Mouse (Mus musculus) liver, embryonic 11.5 days (tissue): ENCODE measurements at regions not wholly inside any gene's neighbourhood (a gene's known extent, or its start where the extent isn't known, plus 50 kb on each side); places are given as distances from the start of the nearest gene placed in this dataset.

ENCODE experiments used
- ATAC-seq: fragments of 200-750 bp; cut with Nextera tagmentation; replicated peaks from 2 replicates; pipeline ENCODE4 v1.8.0; 2017; ENCODE audit warnings: moderate number of reproducible peaks, mild to moderate bottlenecking, moderate TSS enrichment, moderate library complexity; ENCODE audit not compliant: low FRiP score
- DNase-seq: peaks from one replicate; pipeline ENCODE4 v3.0.0-alpha.2; 2017; ENCODE audit warnings: low spot score
- H3K27ac ChIP-seq: fragments of 300-500 bp; sonication (generic); 2 replicates; pipeline ENCODE4 v1.5.1; 2014; ENCODE audit warnings: mild to moderate bottlenecking, low read depth, low read length, control low read depth
- H3K27me3 ChIP-seq: fragments of 300-500 bp; sonication (generic); replicated peaks from 2 replicates; pipeline ENCODE4 v1.6.1; 2014; ENCODE audit warnings: low read length, mixed read lengths; ENCODE audit not compliant: control insufficient read depth, insufficient read depth
- H3K36me3 ChIP-seq: fragments of 300-500 bp; sonication (generic); 2 replicates; pipeline ENCODE4 v1.6.1; 2014; ENCODE audit warnings: mild to moderate bottlenecking, low read length, moderate library complexity, mixed read lengths; ENCODE audit not compliant: control insufficient read depth, insufficient read depth
- H3K4me1 ChIP-seq: fragments of 300-500 bp; sonication (generic); replicated peaks from 2 replicates; pipeline ENCODE4 v1.6.1; 2014; ENCODE audit warnings: low read length, mixed read lengths; ENCODE audit not compliant: control insufficient read depth, insufficient read depth
- H3K4me2 ChIP-seq: fragments of 300-500 bp; sonication (generic); 2 replicates; pipeline ENCODE4 v1.6.1; 2014; ENCODE audit warnings: mild to moderate bottlenecking, control low read depth, moderate library complexity
- H3K4me3 ChIP-seq: fragments of 300-500 bp; sonication (generic); 2 replicates; pipeline ENCODE4 v1.5.1; 2014; ENCODE audit warnings: low read depth, low read length, control low read depth
- H3K9ac ChIP-seq: fragments of 300-500 bp; sonication (generic); 2 replicates; pipeline ENCODE4 v1.6.1; 2014; ENCODE audit warnings: low read depth, low read length, control low read depth
- H3K9me3 ChIP-seq: fragments of 300-500 bp; sonication (generic); 2 replicates; pipeline ENCODE4 v1.6.1; 2016; ENCODE audit warnings: low read length, inconsistent platforms, mixed read lengths; ENCODE audit not compliant: control insufficient read depth
- WGBS: fragments of 180-500 bp; shearing (Covaris S2); extraction: QIAGEN DNeasy Blood & Tissue Kit; methylation state at CpG from one replicate; pipeline ENCODE4 v1.1.7; 2014; 5-methylcytosine and 5-hydroxymethylcytosine counted together

DNA sequence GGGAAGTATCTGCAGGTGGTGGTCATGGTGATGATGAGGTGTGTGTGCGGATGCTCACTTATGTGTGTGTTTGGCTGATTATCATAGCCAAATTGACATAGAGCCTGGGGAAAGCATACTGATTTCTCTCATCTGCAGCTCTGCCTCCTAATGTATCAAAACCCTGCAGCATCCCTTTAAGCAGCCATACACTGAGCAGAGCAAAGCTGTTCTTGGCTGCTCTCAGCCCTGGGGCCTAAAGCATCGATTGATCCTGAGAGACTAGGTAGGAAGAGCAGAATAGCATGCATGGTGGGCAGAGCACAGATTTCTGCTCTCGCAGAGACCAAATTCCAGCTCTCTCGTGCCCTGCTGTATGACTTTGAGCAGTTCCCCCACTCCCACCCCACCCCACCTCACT lies 576.0 kb downstream of the Insc start:
- 0 out of 2 replicates have a peak, but pooled peaks cover 2% of the 10 kb centered on the region for H3K27me3 ChIP-seq
- no peaks in the 10 kb centered on the region for H3K36me3 ChIP-seq
- H3K4me2 ChIP-seq, result no peak overlapping the region
- no peak overlapping the region for H3K27ac ChIP-seq
- H3K9ac ChIP-seq, result no peak overlapping the region
- no peaks in the 10 kb centered on the region for H3K9me3 ChIP-seq
- DNase-seq (no peak), ATAC-seq (no peak)
- 82% methylated on average over 4 of the region's 4 CpGs for WGBS
- H3K4me3 ChIP-seq, result no peak overlapping the region
- H3K4me1 ChIP-seq, result peaks cover 4% of the 10 kb centered on the region; the same call in 1 of the 2 replicates

DNA sequence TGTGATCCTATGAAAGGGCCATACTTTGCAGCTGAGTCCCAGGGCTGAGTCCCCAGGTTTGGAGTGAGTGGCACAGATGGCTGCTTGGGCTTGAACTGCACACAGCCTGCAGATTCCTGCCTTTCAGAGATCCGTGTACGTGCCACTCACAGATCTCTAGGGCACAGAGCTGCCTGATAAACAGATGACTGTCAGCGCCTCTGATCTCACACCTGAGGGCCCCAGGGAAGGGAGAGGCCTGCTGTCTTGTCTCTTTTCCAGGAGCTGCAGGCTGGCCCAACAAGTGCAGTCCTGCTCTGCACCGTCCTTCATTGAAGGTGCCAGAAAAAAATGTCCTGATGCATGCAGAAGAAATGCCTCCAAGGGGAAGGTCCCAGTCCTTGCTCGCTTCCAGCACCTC lies 579.5 kb downstream of the Insc start:
- Histone ChIP-seq H3K4me3 (no peak overlapping the region), H3K4me1 (peaks cover 4% of the 10 kb centered on the region; the same call in 1 of the 2 replicates), H3K36me3 (no peaks in the 10 kb centered on the region), H3K9me3 (no peaks in the 10 kb centered on the region), H3K4me2 (no peak overlapping the region), H3K27ac (no peak overlapping the region), H3K27me3 (0 out of 2 replicates have a peak, but pooled peaks cover 2% of the 10 kb centered on the region), H3K9ac (no peak overlapping the region)
- ATAC-seq (no peak), DNase-seq (no peak)
- WGBS, result 75% methylated on average over 5 of the region's 5 CpGs

DNA sequence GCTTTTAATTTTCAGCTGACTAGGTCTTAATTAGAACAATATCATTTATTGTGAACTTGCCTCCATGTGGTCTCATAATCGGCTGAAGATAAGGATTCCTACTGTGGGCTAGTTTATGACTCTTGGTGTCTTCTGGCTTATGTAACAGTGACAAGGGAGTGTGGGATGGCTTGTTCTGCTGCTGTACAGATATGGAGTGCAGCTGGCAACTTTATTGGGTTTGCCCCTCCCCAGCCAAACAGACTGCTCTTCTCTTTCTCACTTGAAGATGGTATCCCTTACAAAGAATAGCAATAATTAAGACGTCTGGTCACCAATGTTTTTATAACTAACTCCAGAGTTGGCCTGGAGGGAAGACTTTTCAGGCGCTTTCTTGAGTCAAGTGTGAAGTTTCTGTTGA lies 584.8 kb downstream of the Insc start:
- Histone ChIP-seq H3K9me3 (no peaks in the 10 kb centered on the region), H3K4me2 (no peak overlapping the region), H3K36me3 (no peaks in the 10 kb centered on the region), H3K4me1 (peaks cover 4% of the 10 kb centered on the region; the same call in 1 of the 2 replicates), H3K27ac (no peak overlapping the region), H3K4me3 (no peak overlapping the region), H3K27me3 (no peaks in the 10 kb centered on the region), H3K9ac (no peak overlapping the region)
- DNase-seq (no peak), ATAC-seq (no peak)
- WGBS, result 59% methylated on average over 3 of the region's 3 CpGs

DNA sequence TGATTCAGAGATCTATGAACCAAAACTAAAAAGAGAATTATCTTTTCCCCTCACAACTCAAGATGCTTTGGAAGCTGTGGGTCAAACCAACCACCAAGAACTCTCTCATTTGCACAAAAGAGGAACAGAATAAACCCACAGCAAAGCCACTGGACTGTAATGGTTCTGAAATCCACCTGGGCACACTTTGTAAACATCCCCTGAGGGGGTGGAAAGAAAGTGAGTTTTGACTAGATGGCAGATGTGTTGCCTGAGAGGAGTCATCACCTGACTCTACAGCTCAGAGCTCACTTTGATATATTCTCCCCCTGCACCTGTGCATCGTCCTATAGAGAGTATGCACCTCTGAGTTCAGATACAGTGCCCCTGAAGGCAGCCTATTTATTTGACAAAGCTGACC lies 588.2 kb downstream of the Insc start:
- H3K9me3 ChIP-seq, result no peaks in the 10 kb centered on the region
- no peaks in the 10 kb centered on the region for H3K4me1 ChIP-seq

DNA sequence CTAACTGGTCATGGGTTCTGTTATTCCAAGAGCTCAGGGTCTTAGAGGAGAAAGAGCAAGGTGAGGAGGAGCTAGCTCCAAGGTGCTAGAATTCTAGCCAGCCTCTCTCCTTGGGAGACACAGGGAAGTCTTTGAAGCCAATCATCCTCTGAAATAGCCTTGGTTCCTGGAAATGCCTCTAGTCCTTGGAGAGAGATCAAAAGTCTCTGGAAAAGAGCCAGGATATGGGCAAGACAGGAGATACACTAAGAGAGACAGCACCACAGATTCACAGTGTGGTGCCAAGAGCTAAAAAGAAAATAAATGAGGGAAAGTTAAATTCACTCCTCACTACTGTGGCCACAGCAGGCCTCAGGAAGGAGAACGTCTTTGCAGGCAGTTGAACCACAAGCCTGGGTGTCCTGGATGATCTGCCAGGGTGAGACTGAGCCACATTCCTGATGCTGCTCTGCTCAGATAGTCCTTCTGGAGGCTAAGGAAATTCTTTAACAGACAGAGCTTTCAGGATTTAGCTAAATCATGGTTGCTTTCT lies 589.6 kb downstream of the Insc start:
- H3K9me3 ChIP-seq, result no peaks in the 10 kb centered on the region
- no peak for DNase-seq
- no peak overlapping the region for H3K27ac ChIP-seq
- no peaks in the 10 kb centered on the region for H3K36me3 ChIP-seq
- H3K9ac ChIP-seq, result no peak overlapping the region
- WGBS, result 54% methylated on average over 1 of the region's 1 CpGs
- no peak overlapping the region for H3K4me2 ChIP-seq
- no peak for ATAC-seq
- no peak overlapping the region for H3K4me3 ChIP-seq
- H3K4me1 ChIP-seq, result no peaks in the 10 kb centered on the region
- H3K27me3 ChIP-seq, result no peaks in the 10 kb centered on the region

More for the DNA sequence above, 588.2 kb downstream of the Insc start:
- no peak for DNase-seq
- WGBS, result 89% methylated on average over 1 of the region's 1 CpGs
- H3K4me2 ChIP-seq, result no peak overlapping the region
- no peaks in the 10 kb centered on the region for H3K27me3 ChIP-seq
- H3K36me3 ChIP-seq, result no peaks in the 10 kb centered on the region
- H3K9ac ChIP-seq, result no peak overlapping the region
- no peak overlapping the region for H3K4me3 ChIP-seq
- H3K27ac ChIP-seq, result no peak overlapping the region
- ATAC-seq, result no peak

DNA sequence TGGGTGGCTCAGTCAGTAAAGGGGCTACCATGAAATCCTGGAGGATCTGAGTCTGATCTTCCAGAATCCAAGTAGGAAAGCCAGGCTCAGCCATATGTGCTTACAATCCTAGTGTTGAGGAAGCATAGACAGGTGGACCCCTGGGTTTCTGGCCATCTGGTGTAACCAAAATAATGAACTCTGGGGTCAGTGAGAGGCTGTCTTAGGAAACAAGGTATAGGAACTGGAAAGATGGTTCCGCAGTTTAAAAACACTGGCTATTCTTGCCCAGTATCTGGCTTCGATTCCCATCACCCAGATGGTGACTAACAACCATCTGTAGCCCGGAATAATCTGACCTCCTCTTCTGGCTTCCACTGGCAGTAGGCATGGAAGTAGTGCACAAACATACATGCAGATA lies 591.6 kb downstream of the Insc start:
- Histone ChIP-seq H3K4me1 (no peaks in the 10 kb centered on the region), H3K4me2 (no peak overlapping the region), H3K9me3 (no peaks in the 10 kb centered on the region), H3K27ac (no peak overlapping the region), H3K4me3 (no peak overlapping the region), H3K27me3 (no peaks in the 10 kb centered on the region), H3K9ac (no peak overlapping the region), H3K36me3 (no peaks in the 10 kb centered on the region)
- WGBS, result 84% methylated on average over 3 of the region's 3 CpGs
- DNase-seq (no peak), ATAC-seq (no peak)

DNA sequence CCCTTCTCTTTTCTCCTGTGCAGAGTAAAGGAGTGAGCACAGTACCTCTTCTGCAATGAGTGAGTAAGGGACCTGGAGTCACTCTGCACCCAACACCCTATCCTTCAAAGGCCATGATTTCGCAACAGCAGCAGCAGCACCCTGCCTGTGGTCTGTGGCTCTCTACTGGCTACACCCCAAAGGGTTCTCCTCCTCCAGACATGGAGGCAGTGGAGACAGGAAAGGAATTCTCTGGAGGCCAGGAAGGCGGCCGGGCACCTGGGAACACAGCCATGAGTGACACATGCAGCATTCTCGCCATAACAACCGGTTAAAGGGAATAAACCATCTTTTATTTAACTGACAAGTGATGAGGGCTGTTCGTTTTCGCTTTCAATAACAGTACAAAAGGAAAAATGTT lies 596.7 kb downstream of the Insc start:
- DNase-seq (no peak), ATAC-seq (no peak)
- WGBS, result 87% methylated on average over 7 of the region's 7 CpGs
- no peak overlapping the region for H3K4me2 ChIP-seq
- no peaks in the 10 kb centered on the region for H3K36me3 ChIP-seq
- H3K27me3 ChIP-seq, result no peaks in the 10 kb centered on the region
- H3K27ac ChIP-seq, result no peak overlapping the region
- H3K4me3 ChIP-seq, result no peak overlapping the region
- no peaks in the 10 kb centered on the region for H3K4me1 ChIP-seq
- H3K9me3 ChIP-seq, result no peaks in the 10 kb centered on the region
- H3K9ac ChIP-seq, result no peak overlapping the region

DNA sequence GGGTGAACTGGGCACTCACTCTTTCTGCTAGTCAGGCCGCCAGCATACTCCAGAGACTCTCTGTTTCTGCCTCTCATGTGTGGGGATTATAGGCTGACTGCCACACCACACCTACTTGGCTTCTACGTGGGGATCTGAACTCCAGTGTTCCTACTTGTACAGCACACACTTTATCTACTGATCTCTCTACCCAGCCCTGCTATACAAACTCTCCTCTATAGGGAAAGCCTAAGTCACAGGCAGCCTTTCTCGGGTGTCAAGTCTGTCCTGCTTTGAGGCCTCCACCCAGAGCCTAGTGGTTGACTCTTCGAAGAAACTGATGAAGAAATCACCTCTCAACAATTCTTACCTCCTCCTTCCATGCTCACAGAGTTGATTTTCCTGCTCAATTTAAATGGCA lies 597.5 kb downstream of the Insc start:
- Histone ChIP-seq H3K4me3 (no peak overlapping the region), H3K27me3 (no peaks in the 10 kb centered on the region), H3K9me3 (no peaks in the 10 kb centered on the region), H3K4me1 (no peaks in the 10 kb centered on the region), H3K27ac (no peak overlapping the region), H3K36me3 (no peaks in the 10 kb centered on the region), H3K9ac (no peak overlapping the region), H3K4me2 (no peak overlapping the region)
- ATAC-seq, result no peak
- DNase-seq, result no peak
- 69% methylated on average over 4 of the region's 4 CpGs for WGBS

DNA sequence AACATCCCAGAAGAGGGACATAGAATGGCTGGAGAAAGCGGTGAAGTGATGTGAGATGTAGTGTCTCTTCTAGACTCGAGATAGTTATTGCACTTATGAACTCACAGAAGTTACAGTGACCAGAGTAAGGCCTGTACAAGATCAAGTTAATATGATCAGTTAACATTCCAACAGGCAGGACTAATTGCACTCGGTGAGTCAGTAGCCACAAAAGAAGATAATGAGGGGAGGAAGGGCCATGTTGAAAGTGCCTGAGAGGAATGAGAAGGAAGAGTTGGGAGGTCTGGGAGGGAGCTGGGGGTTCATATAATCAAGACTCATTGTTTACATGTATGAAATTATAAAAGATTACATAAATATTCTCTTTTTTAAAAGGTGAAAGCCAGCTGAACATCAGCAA lies 602.3 kb downstream of the Insc start:
- no peaks in the 10 kb centered on the region for H3K27me3 ChIP-seq
- H3K4me1 ChIP-seq, result no peaks in the 10 kb centered on the region
- no peak overlapping the region for H3K4me3 ChIP-seq
- no peaks in the 10 kb centered on the region for H3K9me3 ChIP-seq
- no peak overlapping the region for H3K27ac ChIP-seq
- WGBS, result 59% methylated on average over 3 of the region's 3 CpGs
- ATAC-seq (no peak), DNase-seq (no peak)
- H3K4me2 ChIP-seq, result no peak overlapping the region
- H3K9ac ChIP-seq, result no peak overlapping the region
- no peaks in the 10 kb centered on the region for H3K36me3 ChIP-seq
